Mouse (Mus musculus) layer of hippocampus, adult 2 months (tissue): ENCODE measurements around the gene Mfap2. TPM values are rescaled to one million over a fixed set of nuclear protein-coding genes. Genes with fewer than 3 reads are reported as not detected.

Source experiments
- DNase-seq, 2 experiments: peaks; one replicate each; pipeline ENCODE4 v3.0.0; 2022; ENCODE audit warnings: low spot score in 2 of 2
- H3K27ac ChIP-seq: fragments of 200-600 bp; 2 replicates; pipeline ENCODE4 v1.8.1; 2022
- H3K4me3 ChIP-seq: fragments of 200-600 bp; 2 replicates; pipeline ENCODE4 v1.8.1; 2022; ENCODE audit warnings: mild to moderate bottlenecking
- CTCF ChIP-seq: fragments of 200-600 bp; conservative IDR thresholded peaks from 2 replicates; pipeline ENCODE4 v1.8.1; 2022; ENCODE audit warnings: antibody characterized with exemption, mild to moderate bottlenecking, moderate library complexity
- long read RNA-seq, 2 experiments: library from polyadenylated mRNA; stranded (forward); transcript quantifications; one replicate each; pipeline ENCODE4 v2.0.0; 2021; ENCODE audit warnings: borderline mapping rate in 2 of 2
- total RNA-seq, 2 experiments: library from RNA; stranded (reverse); gene quantifications; 2 replicates each; pipeline ENCODE4 v1.2.3; 2021

The Mfap2 gene
- 1 to 10 TPM; 4.5 to 6.9 TPM for total RNA-seq
- long read RNA-seq, experiment 1, transcript Mfap2-201 (9 exons, 1,073 nt), result major isoform, 5 of 6 reads
- long read RNA-seq, experiment 1, partial matches to known transcripts, result 0 of 6 reads
- long read RNA-seq, experiment 1, other reads (novel, unspliced or antisense), result 1 of 6 reads
- long read RNA-seq, experiment 2, transcript Mfap2-201 (9 exons, 1,073 nt), result major isoform, 5 of 8 reads
- long read RNA-seq, experiment 2, partial matches to known transcripts, result 2 of 8 reads
- long read RNA-seq, experiment 2, other reads (novel, unspliced or antisense), result 1 of 8 reads

- Histone ChIP-seq H3K27ac (peak within 1 kb of the TSS; percentile 78), H3K4me3 (peak within 1 kb of the TSS; percentile 61)
- DNase-seq, result no peak
- no peak for TF ChIP-seq CTCF
Measured at GRCm38 (mm10) chr4:141010118-141010517, at the start of gene Mfap2. Mfap2 (plus strand) TSS chr4:141010418.

DNA sequence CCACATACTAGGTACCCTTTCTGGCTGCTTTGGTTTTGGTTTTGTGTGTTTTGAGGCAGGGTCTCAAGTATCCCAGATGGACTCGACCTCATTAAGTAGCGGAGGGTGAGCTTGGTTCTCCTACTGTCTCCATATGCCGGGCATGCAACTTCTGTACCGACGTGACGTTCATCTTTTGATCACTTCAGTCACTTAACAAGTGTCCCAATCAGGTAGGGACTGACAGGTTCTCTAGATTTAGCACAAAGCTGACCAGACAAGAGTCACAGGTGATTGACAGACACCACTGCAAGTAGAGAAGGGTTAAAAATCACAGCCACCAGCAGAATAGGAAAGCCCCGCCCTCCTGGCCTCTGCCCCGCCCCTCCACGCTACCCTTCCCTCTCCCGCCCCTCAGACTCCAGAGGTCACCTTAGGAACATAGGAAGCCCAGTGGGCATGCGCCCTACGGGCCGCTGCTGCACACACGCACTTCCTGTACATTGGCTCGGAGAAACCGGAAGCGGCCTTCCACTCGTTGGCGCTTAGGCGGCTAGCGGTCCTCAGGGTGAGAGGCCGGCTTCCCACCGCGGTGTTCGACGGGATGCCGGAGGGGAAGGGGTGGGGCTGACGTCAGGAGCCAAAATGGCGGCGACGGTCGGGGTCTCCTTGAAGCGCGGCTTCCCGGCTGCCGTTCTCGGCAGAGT lies 49.3 kb upstream of the Mfap2 start, which contains the start of gene Sdhb:
TSS of gene Sdhb (plus strand) at position 423 of the 686 bp plus-strand sequence.
- DNase-seq, result peak; percentile 96 to 98
- TF ChIP-seq CTCF, result no peak
- Histone ChIP-seq H3K4me3 (peak within 1 kb of the TSS; percentile 99), H3K27ac (peak within 1 kb of the TSS; percentile 99)

DNA sequence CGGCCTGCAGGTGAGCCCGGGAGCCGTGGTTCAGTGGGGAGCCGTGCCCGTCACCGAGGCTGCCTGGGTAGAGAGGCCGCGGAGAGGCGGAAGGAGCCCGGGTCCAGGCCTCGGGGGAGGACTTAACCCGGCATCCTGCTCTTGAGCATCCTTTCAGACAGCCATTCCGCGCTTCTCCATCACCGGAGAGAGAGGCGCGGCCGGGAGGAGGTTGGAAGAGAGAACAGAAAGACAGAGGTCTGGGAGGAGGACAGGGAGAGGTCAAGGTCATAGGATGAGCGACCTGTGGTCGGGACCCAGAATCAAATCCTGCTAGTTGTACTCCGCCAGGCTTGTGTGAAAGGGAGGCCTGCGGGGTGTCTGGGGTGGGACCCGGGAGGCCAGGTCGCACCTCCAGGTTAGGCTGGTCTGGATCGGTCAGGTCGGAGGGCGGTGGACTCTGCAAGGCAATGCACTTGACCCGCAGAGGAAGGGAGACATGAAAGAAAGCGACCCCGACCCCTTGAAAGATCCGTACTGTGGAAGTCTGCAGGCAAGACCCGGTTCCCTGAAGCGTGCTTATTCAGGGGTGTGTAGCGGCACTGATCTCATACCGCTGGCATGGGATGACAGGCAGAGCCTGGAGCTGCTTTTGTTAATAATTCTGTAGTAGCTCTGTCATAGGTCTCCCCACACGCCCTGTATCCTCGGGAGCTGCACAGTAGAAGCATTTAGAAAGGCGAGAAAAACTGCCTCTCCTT lies 48.6 kb upstream of the Mfap2 start:
- Histone ChIP-seq H3K27ac (peak overlapping the region; percentile 99), H3K4me3 (peak overlapping the region; percentile 99)
- no peak for TF ChIP-seq CTCF
- DNase-seq, result no peak

- H3K27ac ChIP-seq, result peak overlapping the region; percentile 99
- peak overlapping the region; percentile 99 for H3K4me3 ChIP-seq
- no peak for DNase-seq
- TF ChIP-seq CTCF, result no peak
Measured at GRCm38 (mm10) chr4:140962207-140962909, 47.9 kb upstream of the Mfap2 start.

DNA sequence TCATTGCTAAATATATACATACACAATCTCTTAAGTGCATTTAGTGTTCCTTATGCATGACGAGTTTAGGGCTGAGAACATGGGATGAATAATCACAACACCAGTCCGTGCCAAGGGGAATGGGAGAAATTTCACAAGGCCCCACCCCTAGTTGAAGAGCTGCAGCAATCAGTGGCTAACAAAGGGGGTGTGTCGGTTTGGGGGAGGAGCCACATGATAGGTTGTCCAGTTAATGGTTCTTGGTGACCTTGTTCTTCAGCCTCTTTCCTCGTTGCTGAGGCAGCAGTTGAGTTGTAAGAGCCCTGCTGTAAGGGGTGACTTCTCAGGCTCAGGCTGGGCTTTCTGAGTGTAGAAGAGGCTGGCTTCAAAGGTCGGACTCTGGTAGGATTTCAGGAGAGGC lies 47.3 kb upstream of the Mfap2 start:
- peak overlapping the region; percentile 99 for H3K27ac ChIP-seq
- DNase-seq, result no peak
- TF ChIP-seq CTCF, result no peak
- peak overlapping the region; percentile 99; the same call in 1 of the 2 replicates for H3K4me3 ChIP-seq

DNA sequence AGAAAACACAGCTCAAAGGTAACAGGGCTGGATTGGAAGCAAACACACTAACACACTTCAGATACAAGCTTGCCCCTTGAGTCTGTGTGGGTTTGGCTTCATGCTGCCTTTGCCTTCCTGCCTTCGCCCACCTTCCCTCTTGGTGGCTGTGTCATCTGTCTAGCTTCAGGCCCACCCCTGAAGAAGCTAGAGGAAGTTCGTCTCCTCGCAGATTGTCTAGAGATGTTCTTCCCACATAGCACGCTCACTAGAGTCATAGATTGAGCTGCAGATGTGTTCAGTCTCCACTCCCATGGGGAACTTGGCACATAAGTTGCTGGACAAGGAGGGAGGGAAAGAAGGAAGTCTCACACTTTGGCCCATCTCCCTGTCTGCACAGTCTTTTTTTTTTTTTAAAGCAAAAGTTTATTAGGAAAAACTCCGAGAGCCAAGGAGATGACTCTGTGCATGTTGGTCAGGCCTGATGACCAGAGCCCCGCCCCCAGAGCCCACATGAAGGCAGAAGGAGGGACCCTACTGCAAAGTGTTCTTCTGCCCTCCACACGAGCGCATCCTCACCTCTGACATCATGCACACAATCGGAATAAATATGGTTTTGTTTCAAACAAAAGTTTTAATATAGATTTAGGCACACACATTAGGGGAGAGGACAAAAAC lies 46.1 kb upstream of the Mfap2 start:
- Histone ChIP-seq H3K4me3 (no peak overlapping the region), H3K27ac (peak overlapping the region; percentile 40; the same call in 1 of the 2 replicates)
- no peak for DNase-seq
- no peak for TF ChIP-seq CTCF

DNA sequence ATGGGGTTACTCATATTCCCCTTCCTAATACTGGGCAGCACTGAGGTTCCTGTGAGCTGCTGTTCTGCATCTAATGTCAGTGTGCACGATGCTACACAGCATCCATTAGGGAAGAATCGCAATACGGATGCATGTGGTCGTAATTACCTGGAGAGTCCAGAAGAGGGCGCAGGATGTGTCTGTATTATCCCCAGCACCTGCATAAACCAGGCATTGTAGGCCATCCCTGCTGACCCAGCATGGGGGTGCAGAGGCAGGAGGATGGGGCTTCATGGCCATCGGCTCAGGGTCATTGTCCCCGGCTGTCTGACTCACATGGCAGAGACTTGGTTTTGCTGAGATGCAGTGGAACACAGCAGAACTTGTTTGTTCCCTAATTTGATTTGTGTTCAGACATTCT lies 45.6 kb upstream of the Mfap2 start:
- Histone ChIP-seq H3K4me3 (no peak overlapping the region), H3K27ac (peak overlapping the region; percentile 40; the same call in 1 of the 2 replicates)
- TF ChIP-seq CTCF, result peak; percentile 96
- DNase-seq, result peak; percentile 80 to 83

DNA sequence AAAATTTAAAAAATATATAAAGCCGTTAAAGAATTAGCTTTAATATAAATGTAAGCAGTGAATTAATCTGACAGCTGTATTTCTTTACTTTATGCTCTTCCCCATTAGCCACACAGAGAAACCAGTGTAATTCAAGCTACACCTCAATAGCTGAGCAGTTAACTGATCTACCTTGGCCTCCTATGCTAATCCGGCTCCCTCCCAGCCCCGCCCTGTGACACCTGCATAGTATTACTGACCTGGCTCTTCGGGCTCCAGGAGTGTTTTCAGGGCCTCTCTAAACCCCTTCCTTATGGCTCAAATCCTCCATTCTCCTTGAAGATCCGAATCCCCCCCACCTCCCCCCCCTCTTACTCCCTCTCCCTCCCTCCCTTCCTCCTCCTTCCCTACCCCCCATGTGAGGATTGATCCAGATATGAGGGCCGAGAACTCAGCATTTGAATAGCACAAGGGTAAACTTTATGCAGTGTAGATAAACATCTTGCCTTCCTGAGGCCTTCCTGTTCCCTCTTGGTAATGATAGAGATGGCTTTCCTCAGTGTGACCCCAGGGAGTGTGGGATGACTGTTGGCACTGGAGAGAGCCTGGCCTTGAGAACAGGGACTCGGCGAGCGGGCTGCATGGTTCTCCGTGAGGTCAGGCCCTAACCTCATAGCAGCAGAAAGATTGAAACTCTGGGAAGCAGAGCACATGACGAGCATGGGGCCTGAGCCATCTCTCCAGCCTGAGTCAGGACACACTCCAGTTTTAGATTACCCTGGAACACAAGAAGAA lies 42.6 kb upstream of the Mfap2 start:
- no peak for TF ChIP-seq CTCF
- Histone ChIP-seq H3K4me3 (no peak overlapping the region), H3K27ac (no peak overlapping the region)
- DNase-seq, result no peak

GRCm38 (mm10) chr4:140971691-140972090 lies 38.5 kb upstream of the Mfap2 start:
- no peak for DNase-seq
- Histone ChIP-seq H3K4me3 (no peak overlapping the region), H3K27ac (peak overlapping the region; percentile 10; the same call in 1 of the 2 replicates)
- TF ChIP-seq CTCF, result no peak

DNA sequence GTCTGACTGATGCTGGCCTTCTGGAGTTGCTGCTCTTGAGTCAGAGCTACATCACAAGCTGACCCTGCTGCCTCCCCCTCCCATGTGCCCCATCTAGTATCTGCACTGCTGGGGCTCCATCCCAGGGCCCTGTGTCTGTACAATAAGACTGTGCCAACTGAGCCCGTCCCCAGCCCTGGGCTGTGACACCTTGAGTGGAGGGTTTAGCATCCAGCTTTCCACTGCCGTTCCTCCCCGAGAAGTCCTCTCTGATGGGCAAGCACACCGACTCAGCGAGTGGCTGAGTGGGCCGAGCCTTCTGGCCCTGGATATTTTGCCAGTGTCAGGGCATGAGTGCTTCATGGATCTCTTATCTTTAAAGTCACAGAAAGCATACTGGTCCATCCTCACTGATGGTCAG lies 35.8 kb upstream of the Mfap2 start:
- Histone ChIP-seq H3K4me3 (no peak overlapping the region), H3K27ac (no peak overlapping the region)
- TF ChIP-seq CTCF, result no peak
- no peak for DNase-seq

DNA sequence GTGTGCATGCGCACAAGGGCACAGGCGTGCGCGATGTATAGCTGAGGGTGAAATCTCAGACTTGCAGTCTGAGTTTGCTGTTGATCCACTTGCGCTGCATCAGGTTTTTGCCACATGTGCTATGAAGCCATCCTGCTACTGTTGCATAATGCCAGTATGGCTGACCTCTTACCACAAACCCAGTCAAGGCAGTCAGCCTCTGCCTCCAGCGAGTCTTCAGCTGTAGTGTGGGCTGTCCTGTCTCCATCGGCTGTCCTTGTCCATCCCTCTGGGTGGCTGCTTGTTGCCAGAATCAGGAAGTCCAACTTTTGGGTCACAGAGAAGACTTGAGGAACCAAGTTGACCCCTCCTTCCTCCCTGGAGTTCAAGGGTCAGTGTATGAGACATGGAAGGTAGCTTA lies 34.9 kb upstream of the Mfap2 start:
- no peak overlapping the region for H3K4me3 ChIP-seq
- no peak overlapping the region for H3K27ac ChIP-seq
- DNase-seq, result no peak
- TF ChIP-seq CTCF, result no peak
